Mouse (Mus musculus): ENCODE data around the gene Rpl11. TPM values are rescaled to one million over a fixed set of nuclear protein-coding genes. Genes with fewer than 3 reads are reported as not detected.

Gene Rpl11
- polyA plus RNA-seq, 1 experiment: 224 TPM

DNA sequence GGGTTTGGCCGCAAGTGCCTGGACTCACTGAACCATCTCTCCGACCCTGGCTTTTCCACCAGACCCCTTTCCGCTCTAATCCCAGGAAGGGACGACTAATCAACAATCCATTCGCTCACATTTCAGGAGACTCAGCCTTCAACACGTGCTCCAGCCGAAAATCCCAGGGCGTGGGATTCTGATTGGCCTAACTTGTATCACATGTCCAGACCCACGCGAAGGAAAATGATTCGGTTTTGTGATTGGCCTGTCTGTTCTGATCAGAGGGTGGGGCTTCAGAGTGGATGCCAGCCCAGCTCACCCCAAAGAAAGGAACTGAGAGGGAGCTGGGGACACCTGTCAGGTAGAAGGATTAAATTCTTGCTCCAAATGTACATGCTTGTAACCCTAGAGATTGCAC, 31.6 kb upstream of the Rpl11 start:
- peaks cover 15% of the 10 kb centered on the region for H3K4me1 ChIP-seq (ENCODE audit: control insufficient read depth, insufficient read depth, insufficient read length, low read length)
- H3K4me3 ChIP-seq (ENCODE audit: low read depth, low read length): no peak overlapping the region
- no peak overlapping the region for H3K27ac ChIP-seq (ENCODE audit: insufficient read depth, low read depth, low read length)
- no peak for TF ChIP-seq POLR2A (IDR thresholded peaks at IDR 0.05; ENCODE audit: low read depth, low read length)
- no peak for TF ChIP-seq CTCF (IDR thresholded peaks at IDR 0.05; ENCODE audit: extremely low read depth, insufficient read length, insufficient replicate concordance, low read depth, low read length)
- H3K36me3 ChIP-seq (ENCODE audit: control insufficient read depth, insufficient read depth, low read length): no peaks in the 10 kb centered on the region
- WGBS: 91% methylated on average over 11 of the region's 11 CpGs
- peaks cover 3% of the 10 kb centered on the region; the same call in 1 of the 2 replicates for H3K27me3 ChIP-seq (ENCODE audit: control insufficient read depth, insufficient read depth, low read length)

DNA sequence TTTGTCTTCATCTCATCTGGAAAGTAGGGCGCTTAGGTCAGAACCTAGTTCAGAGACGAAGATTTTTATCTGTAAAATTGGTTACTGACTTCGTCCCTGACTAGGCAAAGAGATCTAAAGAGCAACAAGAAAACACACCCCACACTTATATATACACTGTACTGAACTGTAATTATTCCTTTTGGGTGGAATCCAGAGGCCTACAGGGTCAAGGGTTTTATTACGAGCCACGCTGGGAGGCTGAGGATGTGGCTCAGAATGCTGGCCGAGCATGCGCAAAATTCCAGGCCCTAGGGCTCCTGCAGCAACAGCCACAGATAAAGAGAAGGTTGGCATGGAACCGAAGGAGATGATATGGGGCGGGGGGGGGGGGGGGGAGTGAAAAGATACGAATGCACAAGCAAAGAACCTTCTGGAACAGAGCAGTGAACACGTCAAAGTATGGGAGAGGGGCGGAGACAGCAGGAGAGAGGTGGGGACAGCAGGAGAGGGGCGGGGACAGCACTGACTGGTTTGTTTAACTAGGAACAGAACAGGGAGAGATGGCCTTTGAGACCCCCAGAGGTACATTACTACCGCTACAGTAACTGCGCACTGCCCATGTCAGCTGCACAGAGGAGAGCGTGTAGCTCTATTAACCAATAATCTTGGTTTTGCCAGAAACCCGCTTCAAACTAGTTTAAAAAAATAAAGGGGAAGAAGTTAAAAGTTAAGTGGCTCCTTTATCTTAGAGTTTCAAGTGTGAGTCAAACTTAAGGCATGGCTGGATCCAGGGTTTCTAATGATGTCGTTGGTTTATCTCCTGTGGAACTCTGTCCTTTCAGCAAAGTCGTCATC, 30.3 kb upstream of the Rpl11 start:
- 43% methylated on average over 19 of the region's 19 CpGs for WGBS
- H3K4me1 ChIP-seq (ENCODE audit: control insufficient read depth, insufficient read depth, insufficient read length, low read length): peaks cover 13% of the 10 kb centered on the region

DNA sequence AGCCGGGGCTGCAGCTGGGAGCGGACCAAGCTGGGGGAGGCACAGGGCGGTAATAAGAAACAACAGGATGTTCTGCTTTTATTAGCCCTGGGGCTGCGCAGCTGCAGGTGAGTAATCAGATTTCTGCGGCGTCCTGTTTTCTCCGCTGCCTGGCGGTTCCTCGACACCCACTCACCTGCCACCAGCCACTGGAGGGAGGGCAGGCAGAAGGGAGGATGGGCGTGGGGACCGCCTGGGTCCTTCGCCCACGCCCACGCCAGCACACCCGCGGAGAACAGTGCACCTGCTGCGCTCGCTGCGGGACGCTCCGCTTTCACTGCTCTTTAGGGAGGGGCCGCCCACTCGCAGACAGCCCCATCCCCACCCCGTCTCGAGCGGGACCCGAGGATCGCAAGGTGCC, 28.5 kb upstream of the Rpl11 start:
- Histone ChIP-seq H3K27ac (ENCODE audit: insufficient read depth, low read depth, low read length) (no peak overlapping the region), H3K4me3 (ENCODE audit: low read depth, low read length) (peak overlapping the region; percentile 45), H3K4me1 (ENCODE audit: control insufficient read depth, insufficient read depth, insufficient read length, low read length) (peaks cover 10% of the 10 kb centered on the region), H3K36me3 (ENCODE audit: control insufficient read depth, insufficient read depth, low read length) (no peaks in the 10 kb centered on the region), H3K27me3 (ENCODE audit: control insufficient read depth, insufficient read depth, low read length) (peaks cover 3% of the 10 kb centered on the region; the same call in 1 of the 2 replicates)
- WGBS: 1% methylated on average over 28 of the region's 28 CpGs
- TF ChIP-seq CTCF (IDR thresholded peaks at IDR 0.05; ENCODE audit: extremely low read depth, insufficient read length, insufficient replicate concordance, low read depth, low read length): no peak
- TF ChIP-seq POLR2A (IDR thresholded peaks at IDR 0.05; ENCODE audit: low read depth, low read length): no peak

More for the DNA sequence above, 30.3 kb upstream of the Rpl11 start:
- H3K4me3 ChIP-seq (ENCODE audit: low read depth, low read length): no peak overlapping the region
- H3K27me3 ChIP-seq (ENCODE audit: control insufficient read depth, insufficient read depth, low read length): peaks cover 3% of the 10 kb centered on the region; the same call in 1 of the 2 replicates
- TF ChIP-seq POLR2A (IDR thresholded peaks at IDR 0.05; ENCODE audit: low read depth, low read length): no peak
- H3K27ac ChIP-seq (ENCODE audit: insufficient read depth, low read depth, low read length): no peak overlapping the region
- no peaks in the 10 kb centered on the region for H3K36me3 ChIP-seq (ENCODE audit: control insufficient read depth, insufficient read depth, low read length)

DNA sequence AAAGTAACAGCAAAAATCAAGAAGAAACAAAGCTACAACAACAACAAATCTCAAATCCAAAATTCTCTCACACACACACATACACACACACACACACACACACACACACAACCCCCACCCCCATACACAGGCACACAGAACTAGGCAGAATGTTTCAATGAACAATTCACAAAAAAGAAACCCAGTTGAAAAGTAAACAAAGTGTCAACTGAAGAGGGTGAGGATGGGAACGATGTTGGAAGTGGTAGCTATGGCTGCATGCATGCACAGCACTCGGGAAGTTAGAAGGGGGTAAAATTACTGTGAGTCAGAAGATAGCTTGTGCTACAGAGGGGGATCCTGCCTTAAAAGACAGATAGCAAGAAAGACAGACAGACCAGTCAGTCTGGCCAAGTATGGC, 25.4 kb upstream of the Rpl11 start:
- H3K4me3 ChIP-seq (ENCODE audit: low read depth, low read length): no peak overlapping the region
- no peaks in the 10 kb centered on the region for H3K36me3 ChIP-seq (ENCODE audit: control insufficient read depth, insufficient read depth, low read length)
- H3K27ac ChIP-seq (ENCODE audit: insufficient read depth, low read depth, low read length): no peak overlapping the region
- TF ChIP-seq CTCF (IDR thresholded peaks at IDR 0.05; ENCODE audit: extremely low read depth, insufficient read length, insufficient replicate concordance, low read depth, low read length) (no peak), POLR2A (IDR thresholded peaks at IDR 0.05; ENCODE audit: low read depth, low read length) (no peak)
- whole genome bisulfite sequencing: 80% methylated on average over 2 of the region's 2 CpGs
- peaks cover 3% of the 10 kb centered on the region; the same call in 1 of the 2 replicates for H3K27me3 ChIP-seq (ENCODE audit: control insufficient read depth, insufficient read depth, low read length)
- H3K4me1 ChIP-seq (ENCODE audit: control insufficient read depth, insufficient read depth, insufficient read length, low read length): peaks cover 10% of the 10 kb centered on the region

DNA sequence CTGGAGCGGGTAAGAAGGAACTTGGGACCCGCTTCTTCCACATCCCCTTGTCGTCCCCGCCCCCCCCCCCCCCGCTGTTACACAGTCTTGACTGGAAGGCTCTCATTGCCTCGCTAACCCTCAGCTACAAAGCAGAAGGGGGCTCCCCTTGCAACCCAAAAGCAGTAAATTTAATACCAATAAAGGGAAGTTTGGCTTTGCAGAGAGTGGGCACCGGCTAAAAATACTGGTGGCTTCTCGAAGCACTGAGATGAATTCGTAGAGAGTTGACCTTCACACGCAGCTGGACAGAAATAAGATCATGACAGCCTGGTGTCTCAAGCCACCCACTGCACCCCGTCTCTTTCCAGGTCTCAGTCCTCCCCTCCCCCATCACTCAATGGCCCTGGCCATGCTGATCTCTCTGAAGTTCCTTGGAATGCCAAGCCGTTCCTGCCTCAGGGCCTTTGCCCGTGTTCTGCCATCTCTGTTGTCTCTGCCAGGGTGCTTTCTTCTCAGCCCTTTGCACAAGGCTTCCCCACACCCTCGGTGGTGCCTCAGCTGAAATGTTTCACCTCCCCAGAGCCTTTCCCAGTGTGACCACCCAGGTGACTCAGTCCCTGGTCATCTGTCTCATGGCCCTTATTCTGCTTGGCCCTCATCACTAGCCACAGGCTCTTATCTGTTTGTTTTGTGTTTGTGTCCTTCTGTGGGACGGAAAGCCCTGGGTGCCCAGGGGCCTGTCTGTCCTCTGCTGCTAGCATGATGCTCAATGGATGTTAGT, 23.7 kb upstream of the Rpl11 start:
- no peak for TF ChIP-seq CTCF (IDR thresholded peaks at IDR 0.05; ENCODE audit: extremely low read depth, insufficient read length, insufficient replicate concordance, low read depth, low read length)
- TF ChIP-seq POLR2A (IDR thresholded peaks at IDR 0.05; ENCODE audit: low read depth, low read length): no peak
- no peaks in the 10 kb centered on the region for H3K36me3 ChIP-seq (ENCODE audit: control insufficient read depth, insufficient read depth, low read length)
- WGBS: 79% methylated on average over 15 of the region's 15 CpGs
- H3K4me3 ChIP-seq (ENCODE audit: low read depth, low read length): no peak overlapping the region
- no peak overlapping the region for H3K27ac ChIP-seq (ENCODE audit: insufficient read depth, low read depth, low read length)
- H3K27me3 ChIP-seq (ENCODE audit: control insufficient read depth, insufficient read depth, low read length): peaks cover 3% of the 10 kb centered on the region; the same call in 1 of the 2 replicates
- peaks cover 6% of the 10 kb centered on the region for H3K4me1 ChIP-seq (ENCODE audit: control insufficient read depth, insufficient read depth, insufficient read length, low read length)

DNA sequence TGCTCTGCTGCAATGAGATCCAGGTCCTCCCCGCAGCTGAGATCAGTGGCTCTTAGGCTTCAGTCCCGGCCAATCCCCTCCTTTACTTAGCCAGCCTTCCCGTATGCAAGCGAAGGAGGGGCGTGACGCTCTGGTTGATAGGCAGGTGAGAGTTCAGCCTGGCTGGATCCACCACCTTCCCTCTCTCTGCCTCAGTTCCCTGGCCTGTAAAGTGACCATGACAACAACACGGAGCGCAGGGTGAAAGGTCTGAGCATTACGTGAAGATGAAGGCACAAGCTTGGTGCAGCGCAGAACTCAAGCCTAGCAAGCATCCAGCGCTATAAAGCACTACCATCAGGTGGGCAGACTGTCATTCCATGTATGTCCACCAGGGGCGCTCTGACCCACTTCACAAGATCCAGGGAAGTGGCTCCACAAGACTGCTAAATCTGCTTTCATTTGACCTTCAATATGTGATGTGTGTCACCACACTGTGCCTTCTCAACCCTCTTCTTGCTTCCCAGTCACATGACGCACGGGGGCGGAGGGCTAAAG, 18.0 kb upstream of the Rpl11 start:
- no peaks in the 10 kb centered on the region for H3K27me3 ChIP-seq (ENCODE audit: control insufficient read depth, insufficient read depth, low read length)
- H3K27ac ChIP-seq (ENCODE audit: insufficient read depth, low read depth, low read length): no peak overlapping the region
- H3K4me3 ChIP-seq (ENCODE audit: low read depth, low read length): 0 out of 2 replicates have a peak overlapping the region, but pooled peaks have one; percentile 16
- 6% methylated on average over 15 of the region's 15 CpGs for WGBS
- TF ChIP-seq CTCF (IDR thresholded peaks at IDR 0.05; ENCODE audit: extremely low read depth, insufficient read length, insufficient replicate concordance, low read depth, low read length): peak; percentile 90; the same call in 1 of the 2 replicates
- no peak for TF ChIP-seq POLR2A (IDR thresholded peaks at IDR 0.05; ENCODE audit: low read depth, low read length)
- no peaks in the 10 kb centered on the region for H3K36me3 ChIP-seq (ENCODE audit: control insufficient read depth, insufficient read depth, low read length)
- peaks cover 9% of the 10 kb centered on the region for H3K4me1 ChIP-seq (ENCODE audit: control insufficient read depth, insufficient read depth, insufficient read length, low read length)

DNA sequence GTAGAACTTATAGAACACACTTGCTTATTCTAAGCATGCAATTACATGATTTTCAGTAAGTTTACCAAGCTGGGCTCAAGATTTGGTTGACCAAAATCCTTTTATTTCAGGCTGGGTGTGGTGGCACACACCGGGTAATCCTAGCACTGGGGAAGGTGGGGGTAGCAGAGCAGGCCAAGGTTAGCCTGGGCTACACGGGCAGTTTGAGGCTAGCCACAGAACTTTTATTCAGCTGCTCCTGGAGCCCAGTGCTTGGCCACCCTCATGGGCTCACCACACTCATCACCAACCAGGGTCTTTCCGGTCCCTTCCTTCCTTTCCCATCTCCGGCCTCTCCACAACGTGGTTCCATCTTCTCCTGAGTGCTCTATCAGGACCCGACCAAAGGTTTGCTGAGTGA, 17.4 kb upstream of the Rpl11 start:
- Histone ChIP-seq H3K4me3 (ENCODE audit: low read depth, low read length) (no peak overlapping the region), H3K27ac (ENCODE audit: insufficient read depth, low read depth, low read length) (no peak overlapping the region), H3K36me3 (ENCODE audit: control insufficient read depth, insufficient read depth, low read length) (no peaks in the 10 kb centered on the region), H3K27me3 (ENCODE audit: control insufficient read depth, insufficient read depth, low read length) (no peaks in the 10 kb centered on the region), H3K4me1 (ENCODE audit: control insufficient read depth, insufficient read depth, insufficient read length, low read length) (peaks cover 9% of the 10 kb centered on the region)
- WGBS: 76% methylated on average over 6 of the region's 6 CpGs
- TF ChIP-seq POLR2A (IDR thresholded peaks at IDR 0.05; ENCODE audit: low read depth, low read length): no peak
- no peak for TF ChIP-seq CTCF (IDR thresholded peaks at IDR 0.05; ENCODE audit: extremely low read depth, insufficient read length, insufficient replicate concordance, low read depth, low read length)
